8 mouse cellular contexts compared by ENCODE assay signal in genomic region chr2:178058195-178058594, GRCm38 (mm10). TPM values are rescaled to one million over a fixed set of nuclear protein-coding genes. Genes with fewer than 3 reads are reported as not detected.
A peak's percentile ranks its signal among the peaks of the same experiment; 100 is the strongest.
DNase-seq lines count a peak whose midpoint lies in the region; ATAC-seq and TF ChIP-seq lines count a peak whose summit lies in the region.

No protein-coding gene starts in this region.

- DNase-seq in gastrocnemius, adult 18-20 months (ENCODE audit: low spot score): peak; percentile 70
- no peak for DNase-seq in gastrocnemius, postnatal 25 days
- peak; percentile 80 for DNase-seq in 3T3-L1 (ENCODE audit: low read depth, low spot score)
- peak; percentile 44 for DNase-seq in kidney, postnatal 0 days (ENCODE audit: low spot score)
- peak; percentile 78 for DNase-seq in lung, postnatal 10 days

- no peak overlapping the region for H3K27ac ChIP-seq in cortical plate, adult 2 months (ENCODE audit: insufficient read depth, low read length)
- no peak overlapping the region for H3K27ac ChIP-seq in kidney, postnatal 0 days
- H3K27ac ChIP-seq in stomach, embryonic 14.5 days (ENCODE audit: low read length): no peak overlapping the region

- no peak overlapping the region for H3K4me3 ChIP-seq in cortical plate, adult 2 months (ENCODE audit: insufficient read depth, low read length)
- H3K4me3 ChIP-seq in kidney, postnatal 0 days (replicated peaks; ENCODE audit: low read depth, low read length): no peak overlapping the region
- no peak overlapping the region for H3K4me3 ChIP-seq in stomach, embryonic 14.5 days (ENCODE audit: low read depth, low read length)

- no peaks in the 10 kb centered on the region for H3K4me1 ChIP-seq in cortical plate, adult 2 months (ENCODE audit: control insufficient read depth, insufficient read depth, low read length)
- H3K4me1 ChIP-seq in kidney, postnatal 0 days (replicated peaks; ENCODE audit: insufficient read depth, low read length): no peaks in the 10 kb centered on the region
- H3K4me1 ChIP-seq in stomach, embryonic 14.5 days (ENCODE audit: control insufficient read depth, insufficient read depth, low read length): no peaks in the 10 kb centered on the region

- no peaks in the 10 kb centered on the region for H3K36me3 ChIP-seq in kidney, postnatal 0 days (ENCODE audit: insufficient read depth, low read length)
- H3K36me3 ChIP-seq in stomach, embryonic 14.5 days (ENCODE audit: control insufficient read depth, insufficient read depth, low read length): no peaks in the 10 kb centered on the region; the same call in 1 of the 2 replicates

- no peak overlapping the region for H3K4me2 ChIP-seq in kidney, postnatal 0 days (ENCODE audit: low read length)
- no peak overlapping the region for H3K4me2 ChIP-seq in stomach, embryonic 14.5 days (replicated peaks; ENCODE audit: low read depth, low read length)

- 12% methylated on average over 1 of the region's 1 CpGs for WGBS in kidney, postnatal 0 days
- 7% methylated on average over 1 of the region's 1 CpGs for WGBS in stomach, embryonic 14.5 days

- TF ChIP-seq POLR2A in cortical plate, adult 2 months (IDR thresholded peaks at IDR 0.05; ENCODE audit: extremely low read depth, insufficient read depth, low read length): no peak

- H3K9ac ChIP-seq in kidney, postnatal 0 days (ENCODE audit: low read depth, low read length): no peak overlapping the region
- H3K9ac ChIP-seq in stomach, embryonic 14.5 days (replicated peaks; ENCODE audit: low read depth, low read length): no peak overlapping the region

- H3K27me3 ChIP-seq in kidney, postnatal 0 days (ENCODE audit: insufficient read depth, low read length): no peaks in the 10 kb centered on the region
- no peaks in the 10 kb centered on the region for H3K27me3 ChIP-seq in stomach, embryonic 14.5 days (ENCODE audit: control insufficient read depth, insufficient read depth, low read length)

- ATAC-seq in activated CD4-positive, CD25-positive, alpha-beta regulatory T cell, adult 4 months: peak; percentile 76
- no peak for ATAC-seq in kidney, postnatal 0 days (replicated peaks; ENCODE audit: low FRiP score, low read depth)
- ATAC-seq in stomach, embryonic 14.5 days (ENCODE audit: insufficient number of reproducible peaks, insufficient read depth, low FRiP score, low read depth): 0 out of 2 replicates have a peak, but pooled peaks have one; percentile 56

- no peaks in the 10 kb centered on the region for H3K9me3 ChIP-seq in kidney, postnatal 0 days (replicated peaks; ENCODE audit: low read length)
- H3K9me3 ChIP-seq in stomach, embryonic 14.5 days (ENCODE audit: control insufficient read depth, low read depth, low read length): no peaks in the 10 kb centered on the region

- peak; percentile 54; the same call in 1 of the 2 replicates for TF ChIP-seq CTCF in cortical plate, adult 2 months (IDR thresholded peaks at IDR 0.05; ENCODE audit: extremely low read depth, insufficient read depth, low read length)
- peak; percentile 85 for TF ChIP-seq CTCF in kidney, postnatal 0 days (IDR thresholded peaks at IDR 0.05; ENCODE audit: low read depth)

RNA-seq across cellular contexts. Expression of gene Zfp931, which starts 20.1 kb away (rescaled TPM):
- total RNA-seq in gastrocnemius, adult 18-20 months (2021): 10 to 100 TPM; 10.5 to 11.5 TPM
- total RNA-seq in gastrocnemius, postnatal 25 days (2021): 10 to 100 TPM in 1 of 2 experiments, 1 to 10 TPM in 1; 9.3 to 11.1 TPM
- polyA plus RNA-seq in activated CD4-positive, CD25-positive, alpha-beta regulatory T cell, adult 4 months (2017; shearing (Covaris generic)): 10 to 100 TPM; 11.1 to 13.6 TPM
- polyA plus RNA-seq in cortical plate, adult 2 months (2012; rRNA removed): 15.7 and 15.9 TPM in 2 replicates
- polyA plus RNA-seq in kidney, postnatal 0 days (2015; fragmentation: Nextera tagmentation; extraction: Ambion mirVana): 16.7 and 16.9 TPM in 2 replicates
- polyA plus RNA-seq in stomach, embryonic 14.5 days (2014; fragmentation: Nextera tagmentation; extraction: Ambion mirVana): 18.9 and 21.1 TPM in 2 replicates

RNA-seq across cellular contexts. Expression of gene Zfp971, which starts 35.1 kb away (rescaled TPM):
- 10 to 100 TPM; 30.1 to 37.5 TPM for total RNA-seq in gastrocnemius, adult 18-20 months (2021)
- 10 to 100 TPM; 19.9 to 28.8 TPM for total RNA-seq in gastrocnemius, postnatal 25 days (2021)
- 10 to 100 TPM in 1 of 2 experiments, 1 to 10 TPM in 1; 8.7 to 11.8 TPM for polyA plus RNA-seq in activated CD4-positive, CD25-positive, alpha-beta regulatory T cell, adult 4 months (2017; shearing (Covaris generic))
- polyA plus RNA-seq in cortical plate, adult 2 months (2012; rRNA removed): 10.4 and 11.6 TPM in 2 replicates
- polyA plus RNA-seq in kidney, postnatal 0 days (2015; fragmentation: Nextera tagmentation; extraction: Ambion mirVana): 12.0 and 13.4 TPM in 2 replicates
- polyA plus RNA-seq in stomach, embryonic 14.5 days (2014; fragmentation: Nextera tagmentation; extraction: Ambion mirVana): 18.4 and 18.7 TPM in 2 replicates
